Mouse (Mus musculus) spleen, adult 2 months (tissue): Measurements from ENCODE around the gene Plekhb2.

Source experiments
- CTCF ChIP-seq: fragments of 200-500 bp; IDR thresholded peaks from 2 replicates; pipeline ENCODE4 v1.5.1; 2011; ENCODE audit warnings: mild to moderate bottlenecking, inconsistent platforms; ENCODE audit not compliant: insufficient read depth, insufficient read length, insufficient replicate concordance; ENCODE audit errors: extremely low read depth
- POLR2A ChIP-seq: fragments of 200-500 bp; IDR thresholded peaks from 2 replicates; pipeline ENCODE4 v1.6.1; 2011; ENCODE audit warnings: low read depth, low read length, inconsistent platforms

DNA sequence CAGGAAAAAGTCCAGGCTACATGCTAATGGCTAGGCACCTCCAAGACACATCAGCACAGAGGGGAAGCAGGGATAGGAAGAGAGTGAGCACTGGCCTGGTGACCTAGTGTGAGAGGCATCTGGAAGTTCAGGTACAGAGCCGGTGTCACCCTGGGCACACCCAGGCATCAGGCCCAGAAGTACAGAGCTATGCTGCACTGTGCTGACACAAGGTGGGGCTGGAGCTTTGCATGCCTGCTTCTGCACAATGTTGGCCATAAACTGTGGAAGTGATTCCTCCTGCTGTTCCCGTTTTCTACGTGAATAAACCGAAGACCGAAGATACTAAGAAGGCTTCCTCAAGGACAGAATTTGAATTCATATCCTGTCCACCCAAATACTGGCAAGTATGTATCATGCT, 46.3 kb downstream of the Plekhb2 start:
- TF ChIP-seq POLR2A = no peak
- no peak for TF ChIP-seq CTCF
